Mouse (Mus musculus) heart, postnatal 0 days (tissue): ENCODE data around the gene Bcat2.

Source experiments
- CTCF ChIP-seq: IDR thresholded peaks from 2 replicates; pipeline ENCODE4 v1.5.1; 2016; ENCODE audit warnings: antibody characterized with exemption, control low read depth, low read depth
- EP300 ChIP-seq: IDR thresholded peaks from 2 replicates; pipeline ENCODE4 v1.6.1; 2016; ENCODE audit warnings: antibody characterized with exemption, low read depth

DNA sequence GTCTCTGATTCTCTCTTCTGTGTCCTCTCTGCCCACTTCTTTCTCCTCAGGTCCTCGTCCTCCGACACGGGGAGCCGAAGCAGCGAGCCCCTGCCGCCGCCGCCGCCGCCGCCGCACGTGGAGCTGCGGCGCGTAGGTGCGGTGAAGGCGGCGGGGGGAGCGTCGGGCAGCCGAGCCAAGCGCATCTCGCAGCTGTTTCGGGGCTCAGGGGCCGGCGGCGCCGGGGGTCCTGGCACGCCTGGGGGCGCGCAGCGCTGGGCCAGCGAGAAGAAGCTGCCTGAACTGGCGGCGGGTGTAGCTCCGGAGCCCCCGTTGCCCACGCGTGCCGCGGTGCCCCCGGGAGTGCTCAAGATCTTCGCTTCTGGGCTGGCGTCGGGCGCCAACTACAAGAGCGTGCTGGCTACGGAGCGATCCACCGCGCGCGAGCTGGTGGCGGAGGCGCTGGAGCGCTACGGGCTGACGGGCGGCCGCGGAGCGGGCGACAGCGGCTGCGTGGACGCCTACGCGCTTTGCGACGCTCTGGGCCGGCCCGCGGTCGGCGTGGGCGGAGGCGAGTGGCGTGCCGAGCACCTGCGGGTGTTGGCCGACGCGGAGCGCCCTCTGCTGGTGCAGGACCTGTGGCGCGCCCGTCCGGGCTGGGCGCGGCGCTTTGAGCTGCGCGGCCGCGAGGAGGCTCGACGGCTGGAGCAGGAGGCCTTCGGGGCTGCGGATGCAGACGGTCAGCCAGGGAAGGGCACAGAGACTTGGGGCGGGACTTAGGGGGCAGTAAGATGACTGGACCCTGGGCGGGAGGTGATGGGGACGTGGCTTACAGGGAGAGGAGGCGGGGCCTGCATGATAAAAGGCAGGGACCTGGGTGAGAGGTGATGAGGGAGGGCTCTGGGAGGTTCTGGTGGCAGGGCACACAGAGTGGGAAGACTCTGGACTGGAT is 58.7 kb downstream of the Bcat2 start:
- peak; percentile 66 for TF ChIP-seq CTCF
- 0 out of 2 replicates have a peak, but pooled peaks have one; percentile 19 for TF ChIP-seq EP300
